Mouse (Mus musculus) bone marrow, adult 2 months (tissue): Measurements from ENCODE around the gene 1700010I14Rik. TPM values are rescaled to one million over a fixed set of nuclear protein-coding genes. Genes with fewer than 3 reads are reported as not detected.

Source experiments
- H3K27ac ChIP-seq: fragments of 200-500 bp; 2 replicates; pipeline ENCODE4 v1.5.1; 2012; ENCODE audit warnings: low read depth, mild to moderate bottlenecking, control low read depth, inconsistent platforms, low read length; ENCODE audit not compliant: control insufficient read depth, poor library complexity, insufficient read depth
- H3K4me1 ChIP-seq: fragments of 200-500 bp; 2 replicates; pipeline ENCODE4 v1.6.1; 2011; ENCODE audit warnings: low read length; ENCODE audit not compliant: control insufficient read depth, insufficient read depth
- H3K4me3 ChIP-seq: fragments of 200-500 bp; replicated peaks from 2 replicates; pipeline ENCODE3; 2011; ENCODE audit warnings: mild to moderate bottlenecking, low read depth, low read length, control low read depth; ENCODE audit not compliant: control insufficient read depth
- CTCF ChIP-seq: fragments of 200-500 bp; IDR thresholded peaks from 2 replicates; pipeline ENCODE4 v1.5.1; 2011; ENCODE audit warnings: low read length, control low read depth; ENCODE audit not compliant: control insufficient read depth, insufficient read depth
- POLR2A ChIP-seq: fragments of 200-500 bp; IDR thresholded peaks from 2 replicates; pipeline ENCODE4 v1.6.1; 2011; ENCODE audit warnings: low read depth, mild to moderate bottlenecking, control low read depth, low read length, borderline replicate concordance; ENCODE audit not compliant: control insufficient read depth
- WGBS: fragments of 180-500 bp; shearing (Covaris S2); methylation state at CpG from one replicate; pipeline ENCODE4 v1.1.7; 2018; 5-methylcytosine and 5-hydroxymethylcytosine counted together
- polyA plus RNA-seq: library from polyadenylated mRNA; stranded (reverse); fragments of >200 nt; gene quantifications from 2 replicates; pipeline ENCODE4 v1.2.4, GENCODE M21; 2011; ENCODE audit warnings: low replicate concordance; ENCODE audit not compliant: missing spikeins, insufficient read depth, insufficient read length

1700010I14Rik gene
- polyA plus RNA-seq, 1 experiment, result 5.4 TPM

GRCm38 (mm10) chr17:9033511-9033910 lies 45.4 kb downstream of the 1700010I14Rik start:
- 56% methylated on average over 5 of the region's 5 CpGs for WGBS
- Histone ChIP-seq H3K4me3 (no peak overlapping the region), H3K27ac (no peak overlapping the region), H3K4me1 (no peaks in the 10 kb centered on the region)
- no peak for TF ChIP-seq POLR2A
- no peak for TF ChIP-seq CTCF

- Histone ChIP-seq H3K4me1 (no peaks in the 10 kb centered on the region), H3K27ac (no peak overlapping the region), H3K4me3 (no peak overlapping the region)
- TF ChIP-seq POLR2A (no peak), CTCF (no peak)
- 72% methylated on average over 8 of the region's 8 CpGs for WGBS
Measured at GRCm38 (mm10) chr17:9035561-9036348, 47.6 kb downstream of the 1700010I14Rik start.

- no peak overlapping the region for H3K4me3 ChIP-seq
- no peak for TF ChIP-seq POLR2A
- TF ChIP-seq CTCF, result peak; percentile 42
- no peak overlapping the region for H3K27ac ChIP-seq
- 29% methylated on average over 2 of the region's 2 CpGs for WGBS
- no peaks in the 10 kb centered on the region for H3K4me1 ChIP-seq
Measured at GRCm38 (mm10) chr17:9042723-9043122, 54.6 kb downstream of the 1700010I14Rik start.

- no peak overlapping the region for H3K27ac ChIP-seq
- TF ChIP-seq CTCF (no peak), POLR2A (no peak)
- 77% methylated on average over 13 of the region's 13 CpGs for WGBS
- H3K4me3 ChIP-seq, result no peak overlapping the region
- H3K4me1 ChIP-seq, result no peaks in the 10 kb centered on the region
Measured at GRCm38 (mm10) chr17:9052441-9052980, 64.4 kb downstream of the 1700010I14Rik start.

GRCm38 (mm10) chr17:9059360-9059932 lies 71.3 kb downstream of the 1700010I14Rik start:
- Histone ChIP-seq H3K4me1 (no peaks in the 10 kb centered on the region), H3K27ac (no peak overlapping the region), H3K4me3 (no peak overlapping the region)
- TF ChIP-seq CTCF (no peak), POLR2A (no peak)
- WGBS, result 67% methylated on average over 8 of the region's 8 CpGs
